Mouse (Mus musculus) lung, postnatal 0 days (tissue): ENCODE data around the gene Rtp4. TPM values are rescaled to one million over a fixed set of nuclear protein-coding genes. Genes with fewer than 3 reads are reported as not detected.

Source experiments
- ATAC-seq: fragments of 200-750 bp; cut with Nextera tagmentation; 2 replicates; pipeline ENCODE4 v1.8.0; 2017; ENCODE audit warnings: moderate library complexity
- DNase-seq: peaks from one replicate; pipeline ENCODE4 v3.0.0-alpha.2; 2016; ENCODE audit warnings: low spot score
- H3K27ac ChIP-seq: fragments of 300-500 bp; sonication (generic); 2 replicates; pipeline ENCODE4 v1.5.1; 2014; ENCODE audit warnings: antibody characterized with exemption, mild to moderate bottlenecking, low read length, mixed read lengths
- H3K27me3 ChIP-seq: fragments of 300-500 bp; sonication (generic); replicated peaks from 2 replicates; pipeline ENCODE4 v1.6.1; 2014; ENCODE audit warnings: low read length, mixed read lengths; ENCODE audit not compliant: insufficient read depth
- H3K36me3 ChIP-seq: fragments of 300-500 bp; sonication (generic); 2 replicates; pipeline ENCODE4 v1.6.1; 2014; ENCODE audit warnings: low read length, mixed read lengths; ENCODE audit not compliant: insufficient read depth
- H3K4me1 ChIP-seq: fragments of 300-500 bp; sonication (generic); 2 replicates; pipeline ENCODE4 v1.6.1; 2014; ENCODE audit warnings: antibody characterized with exemption, low read depth, low read length, mixed read lengths; ENCODE audit not compliant: insufficient read depth
- H3K4me2 ChIP-seq: fragments of 300-500 bp; sonication (generic); replicated peaks from 2 replicates; pipeline ENCODE4 v1.6.1; 2014; ENCODE audit warnings: low read depth, mild to moderate bottlenecking, low read length, moderate library complexity, mixed read lengths
- H3K4me3 ChIP-seq: fragments of 300-500 bp; sonication (generic); 2 replicates; pipeline ENCODE4 v1.5.1; 2014; ENCODE audit warnings: low read depth, low read length
- H3K9ac ChIP-seq: fragments of 300-500 bp; sonication (generic); replicated peaks from 2 replicates; pipeline ENCODE4 v1.6.1; 2014; ENCODE audit warnings: low read depth, mild to moderate bottlenecking
- H3K9me3 ChIP-seq: fragments of 300-500 bp; sonication (generic); 2 replicates; pipeline ENCODE4 v1.6.1; 2016; ENCODE audit warnings: low read length, mixed read lengths
- CTCF ChIP-seq: IDR thresholded peaks from 2 replicates; pipeline ENCODE4 v1.5.1; 2016; ENCODE audit warnings: antibody characterized with exemption, mild to moderate bottlenecking
- EP300 ChIP-seq: IDR thresholded peaks from 2 replicates; pipeline ENCODE4 v1.6.1; 2016; ENCODE audit warnings: antibody characterized with exemption, mild to moderate bottlenecking, control low read depth
- WGBS: fragments of 180-500 bp; shearing (Covaris S2); extraction: QIAGEN DNeasy Blood & Tissue Kit; methylation state at CpG from one replicate; pipeline ENCODE4 v1.1.7; 2014; 5-methylcytosine and 5-hydroxymethylcytosine counted together
- polyA plus RNA-seq: library from polyadenylated mRNA; unstranded; fragments of >200 nt; fragmentation: Nextera tagmentation; extraction: Ambion mirVana; gene quantifications from 2 replicates; pipeline ENCODE4 v1.2.1, GENCODE M21; 2015

The Rtp4 gene
- polyA plus RNA-seq, 1 experiment from 2014 or later: 34.8 TPM

DNA sequence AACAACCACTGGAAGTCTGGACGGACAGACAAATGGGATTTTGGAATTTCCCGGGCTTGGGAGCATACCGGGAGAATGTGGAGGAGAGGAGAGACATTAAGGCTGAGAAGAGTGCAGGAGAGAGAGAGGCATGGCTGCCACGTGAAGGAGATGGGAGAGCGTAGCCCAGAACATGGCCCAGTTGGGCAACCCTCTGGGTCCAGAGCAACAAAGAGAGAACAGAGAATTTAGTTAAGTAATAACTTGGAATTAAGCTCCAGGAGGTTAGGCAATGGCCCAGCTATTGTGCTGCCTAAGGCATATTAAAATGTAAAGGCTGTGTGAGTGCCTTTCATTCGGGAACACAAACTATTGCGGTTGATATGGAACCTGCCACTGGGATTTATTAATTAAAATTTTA lies 86.6 kb downstream of the Rtp4 start:
- WGBS: 93% methylated on average over 7 of the region's 7 CpGs
- TF ChIP-seq CTCF: no peak
- TF ChIP-seq EP300: no peak

DNA sequence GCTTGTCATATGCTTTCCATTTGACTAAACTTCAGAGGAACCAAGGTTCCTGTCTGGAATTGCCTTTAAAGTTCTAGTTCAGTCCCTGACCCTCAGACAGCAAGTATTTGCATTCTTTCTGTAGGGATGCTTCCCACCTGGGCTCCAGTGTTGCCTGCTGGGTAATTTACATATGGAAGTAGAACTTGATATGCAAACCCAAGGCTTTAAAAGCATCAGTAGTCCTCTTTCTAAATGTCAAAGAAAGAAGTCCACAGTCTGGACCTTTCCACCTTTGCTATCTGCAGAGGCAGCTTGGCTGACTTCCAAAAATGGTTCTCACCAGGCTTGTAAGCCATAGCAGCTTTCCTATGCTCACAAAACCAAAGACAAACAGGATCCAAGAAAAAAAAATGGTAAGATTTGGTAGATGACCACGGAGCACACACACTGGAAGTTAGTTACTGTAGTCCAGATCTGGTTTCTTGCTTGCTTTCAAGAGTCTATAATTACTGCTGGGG lies 87.9 kb downstream of the Rtp4 start:
- WGBS: 16% methylated on average over 1 of the region's 1 CpGs
- ATAC-seq: no peak
- TF ChIP-seq EP300 (no peak), CTCF (no peak)

More for the DNA sequence above, 86.6 kb downstream of the Rtp4 start:
- Histone ChIP-seq H3K27ac (no peak overlapping the region), H3K4me2 (no peak overlapping the region), H3K4me3 (no peak overlapping the region), H3K36me3 (no peaks in the 10 kb centered on the region), H3K27me3 (no peaks in the 10 kb centered on the region), H3K9ac (no peak overlapping the region), H3K9me3 (no peaks in the 10 kb centered on the region), H3K4me1 (no peaks in the 10 kb centered on the region)
- ATAC-seq (no peak), DNase-seq (no peak)

DNA sequence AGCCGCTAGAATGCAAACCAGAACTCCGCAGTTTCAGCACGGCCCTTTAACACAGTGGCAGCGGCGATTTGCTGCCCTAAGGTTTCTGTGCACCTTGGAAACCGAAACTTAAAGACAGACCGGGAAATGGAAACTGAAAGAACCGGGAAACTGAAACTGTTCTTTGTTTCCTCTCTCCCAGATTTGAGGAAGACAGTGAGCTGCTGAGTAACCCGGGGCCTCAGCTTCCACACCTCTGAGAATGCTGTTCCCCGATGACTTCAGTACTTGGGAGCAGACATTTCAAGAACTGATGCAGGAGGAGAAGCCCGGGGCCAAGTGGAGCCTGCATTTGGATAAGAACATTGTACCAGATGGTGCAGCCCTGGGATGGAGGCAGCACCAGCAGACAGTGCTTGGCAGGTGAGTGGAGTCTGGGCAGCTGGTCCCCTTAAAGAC lies 89.7 kb downstream of the Rtp4 start:
- WGBS: 18% methylated on average over 11 of the region's 11 CpGs
- Histone ChIP-seq H3K4me3 (peak overlapping the region; percentile 63), H3K27me3 (no peaks in the 10 kb centered on the region), H3K27ac (peak overlapping the region; percentile 69), H3K4me1 (no peaks in the 10 kb centered on the region), H3K4me2 (peak overlapping the region; percentile 61), H3K36me3 (no peaks in the 10 kb centered on the region; the same call in 1 of the 2 replicates), H3K9me3 (no peaks in the 10 kb centered on the region), H3K9ac (peak overlapping the region; percentile 56)
- TF ChIP-seq CTCF (no peak), EP300 (no peak)
- DNase-seq (peak; percentile 83), ATAC-seq (peak; percentile 78)

More for the DNA sequence above, 87.9 kb downstream of the Rtp4 start:
- Histone ChIP-seq H3K36me3 (no peaks in the 10 kb centered on the region), H3K9ac (no peak overlapping the region), H3K4me1 (no peaks in the 10 kb centered on the region), H3K27me3 (no peaks in the 10 kb centered on the region), H3K4me2 (no peak overlapping the region), H3K4me3 (no peak overlapping the region), H3K9me3 (no peaks in the 10 kb centered on the region), H3K27ac (no peak overlapping the region)
- no peak for DNase-seq

DNA sequence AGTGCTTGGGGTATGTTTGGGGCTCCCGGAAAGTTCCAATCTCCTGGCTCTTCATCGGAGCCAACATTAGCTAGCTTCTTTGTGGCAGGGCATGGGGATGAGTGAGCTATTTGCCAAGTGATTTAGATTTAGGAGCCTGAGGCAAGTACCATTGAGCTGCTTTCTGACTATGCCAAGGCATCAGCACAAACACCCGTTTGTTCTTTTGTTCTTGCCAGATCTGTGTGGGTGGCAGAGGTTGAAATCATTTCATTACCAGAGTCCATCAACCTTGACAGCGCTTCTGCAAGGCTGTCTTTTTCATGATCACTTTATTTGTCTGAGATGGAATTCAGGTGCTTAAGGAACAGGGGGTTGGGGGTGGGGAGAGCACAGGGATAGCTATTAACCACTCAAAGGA lies 104.1 kb downstream of the Rtp4 start:
- Histone ChIP-seq H3K9ac (no peak overlapping the region), H3K4me1 (no peaks in the 10 kb centered on the region), H3K27me3 (no peaks in the 10 kb centered on the region), H3K27ac (no peak overlapping the region), H3K9me3 (no peaks in the 10 kb centered on the region), H3K36me3 (no peaks in the 10 kb centered on the region), H3K4me3 (no peak overlapping the region), H3K4me2 (no peak overlapping the region)
- no peak for ATAC-seq
- no peak for DNase-seq
- no peak for TF ChIP-seq CTCF
- no peak for TF ChIP-seq EP300
- 56% methylated on average over 4 of the region's 4 CpGs for WGBS

DNA sequence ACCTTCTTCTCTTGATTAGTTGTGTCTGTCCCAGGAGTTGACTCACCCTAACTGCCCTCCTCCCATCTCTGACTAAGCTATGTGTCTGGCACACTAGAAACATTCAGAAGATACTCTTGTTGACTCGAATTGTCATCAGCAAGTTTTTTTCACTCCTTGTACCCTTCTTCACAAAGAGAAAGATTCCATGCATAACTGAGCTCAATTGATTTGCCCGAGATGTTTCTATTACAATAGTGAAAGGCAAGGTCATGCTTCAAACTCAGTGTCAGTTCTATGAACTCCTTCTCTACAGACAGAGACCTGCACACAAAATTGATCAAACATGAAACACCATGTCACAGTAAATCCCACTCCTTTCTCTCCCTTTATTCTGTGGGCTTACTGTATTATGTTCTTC lies 111.4 kb downstream of the Rtp4 start:
- no peaks in the 10 kb centered on the region for H3K27me3 ChIP-seq
- TF ChIP-seq CTCF: no peak
- TF ChIP-seq EP300: no peak
- no peaks in the 10 kb centered on the region for H3K36me3 ChIP-seq
- no peaks in the 10 kb centered on the region for H3K9me3 ChIP-seq
- no peaks in the 10 kb centered on the region for H3K4me1 ChIP-seq
- H3K27ac ChIP-seq: no peak overlapping the region
- H3K9ac ChIP-seq: no peak overlapping the region
- 60% methylated on average over 2 of the region's 2 CpGs for WGBS
- no peak overlapping the region for H3K4me2 ChIP-seq
- DNase-seq: no peak
- no peak for ATAC-seq
- H3K4me3 ChIP-seq: no peak overlapping the region

DNA sequence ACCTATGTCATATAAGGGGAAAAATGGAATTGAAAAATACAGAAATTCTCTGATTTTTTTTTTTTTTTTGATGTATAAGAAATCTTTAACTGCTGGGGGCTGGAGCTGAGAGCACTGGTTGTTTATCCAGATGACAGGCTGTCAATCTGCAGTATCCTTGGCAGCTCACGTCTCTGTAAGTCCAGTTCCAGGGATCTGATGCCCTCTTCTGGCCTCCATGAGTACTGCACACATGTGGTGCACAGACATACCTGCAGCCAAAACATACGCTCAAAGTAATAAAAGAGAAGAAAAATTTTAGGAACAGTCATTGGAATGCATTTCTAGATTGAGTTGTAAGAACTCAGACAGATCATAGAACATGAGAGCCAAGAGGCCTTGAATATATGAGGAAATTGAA lies 112.6 kb downstream of the Rtp4 start:
- no peak overlapping the region for H3K27ac ChIP-seq
- no peak for DNase-seq
- no peak for ATAC-seq
- no peaks in the 10 kb centered on the region for H3K4me1 ChIP-seq
- H3K36me3 ChIP-seq: no peaks in the 10 kb centered on the region
- 70% methylated on average over 2 of the region's 2 CpGs for WGBS
- H3K4me3 ChIP-seq: no peak overlapping the region
- no peak overlapping the region for H3K4me2 ChIP-seq
- H3K9ac ChIP-seq: no peak overlapping the region
- no peaks in the 10 kb centered on the region for H3K27me3 ChIP-seq
- TF ChIP-seq EP300 (no peak), CTCF (peak; percentile 46)
- no peaks in the 10 kb centered on the region for H3K9me3 ChIP-seq

DNA sequence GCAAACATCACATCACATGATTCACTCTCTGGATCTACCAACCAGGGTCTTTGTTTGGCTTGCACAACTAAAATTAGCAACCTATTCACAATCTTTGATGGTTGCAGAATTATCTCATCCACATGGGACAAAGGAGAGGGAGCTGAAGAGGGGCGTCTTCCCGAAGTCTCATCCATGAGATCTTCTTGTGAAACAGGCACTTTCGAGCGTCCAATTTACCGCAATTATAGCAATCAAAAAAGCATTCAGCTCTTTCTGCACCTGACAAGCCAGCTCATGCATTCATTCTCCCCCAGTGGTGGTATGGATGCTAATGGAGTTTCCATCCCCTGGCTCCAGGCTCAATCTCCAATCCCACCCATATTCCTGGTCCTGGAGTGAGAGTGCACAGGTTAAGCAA lies 132.9 kb downstream of the Rtp4 start:
- Histone ChIP-seq H3K27me3 (no peaks in the 10 kb centered on the region), H3K4me1 (no peaks in the 10 kb centered on the region), H3K27ac (no peak overlapping the region), H3K36me3 (no peaks in the 10 kb centered on the region), H3K4me3 (no peak overlapping the region), H3K9ac (no peak overlapping the region), H3K4me2 (no peak overlapping the region), H3K9me3 (no peaks in the 10 kb centered on the region)
- WGBS: 92% methylated on average over 5 of the region's 5 CpGs
- TF ChIP-seq CTCF: no peak
- TF ChIP-seq EP300: no peak
- ATAC-seq (no peak), DNase-seq (no peak)
